Comparison of ENCODE assay signal across 8 mouse cellular contexts in the genomic region with DNA sequence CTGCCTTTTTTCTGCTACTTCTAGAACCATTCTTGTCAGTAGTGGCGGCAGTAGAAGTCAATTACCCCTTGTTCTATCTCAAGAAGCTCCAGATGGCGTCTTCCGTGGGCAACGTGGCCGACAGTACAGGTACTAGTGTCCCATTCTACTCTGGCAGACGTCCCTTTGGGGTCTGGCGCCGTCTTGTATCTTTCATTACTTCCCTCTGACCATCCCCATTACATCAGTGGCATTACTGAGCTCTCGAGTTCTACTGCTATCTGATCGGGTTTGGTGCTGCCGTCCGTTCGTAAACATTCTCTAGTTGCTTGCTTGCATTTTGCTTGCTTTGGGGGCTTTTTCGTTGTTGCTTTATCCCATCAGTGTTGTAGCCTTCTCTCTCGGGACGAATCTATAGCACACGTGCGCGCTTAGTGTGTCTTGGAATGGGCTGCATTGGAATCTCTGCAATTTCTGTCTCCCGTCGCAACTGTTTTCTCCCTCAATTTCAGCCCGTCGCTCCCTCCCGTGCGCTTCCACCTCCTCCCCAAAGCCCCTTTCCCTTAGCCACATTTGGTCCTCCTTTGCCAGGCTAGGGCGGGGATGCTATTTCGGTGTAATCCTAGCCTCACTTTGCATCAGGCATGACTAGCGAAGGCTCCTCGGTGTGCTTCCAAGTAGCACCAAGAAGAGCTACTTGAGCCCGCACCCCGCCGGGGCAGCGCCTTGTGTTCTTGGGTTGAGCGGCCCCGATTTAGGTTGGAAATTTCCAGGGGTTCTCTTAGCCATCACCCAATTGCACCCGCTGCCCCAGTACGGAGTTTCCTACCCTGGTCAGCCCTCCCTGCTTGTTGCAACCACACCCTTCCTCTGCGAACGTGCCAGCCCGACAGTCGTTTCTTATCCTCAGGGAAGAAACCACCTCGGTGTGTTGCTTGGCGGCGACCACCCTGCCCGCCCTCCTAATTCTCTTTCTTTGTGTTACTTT. TPM values are rescaled to one million over a fixed set of nuclear protein-coding genes. Genes with fewer than 3 reads are reported as not detected.
DNase-seq lines count a peak whose midpoint lies in the region; ATAC-seq lines count a peak whose summit lies in the region.

No protein-coding gene starts in this region.

- DNase-seq in A20 (ENCODE audit: low read depth, low spot score), result peak; percentile 41
- DNase-seq in adrenal gland, adult 8-10 months, result peak; percentile 24
- peak; percentile 33 for DNase-seq in embryonic facial prominence, embryonic 11.5 days (ENCODE audit: low spot score)
- DNase-seq in heart, adult 9 months (ENCODE audit: low spot score in 2 of 2), result peak; percentile 33 to 39
- peak; percentile 43 for DNase-seq in liver, embryonic 13.5 days
- peak; percentile 22 to 40 for DNase-seq in natural killer cell, adult 2 months (ENCODE audit: low spot score in 2 of 2)

- no peaks in the 10 kb centered on the region for H3K36me3 ChIP-seq in embryonic facial prominence, embryonic 11.5 days (replicated peaks; ENCODE audit: control insufficient read depth, insufficient read depth, low read depth, low read length)
- H3K36me3 ChIP-seq in kidney, embryonic 15.5 days, result peaks cover 8% of the 10 kb centered on the region; the same call in 1 of the 2 replicates
- peaks cover 15% of the 10 kb centered on the region for H3K36me3 ChIP-seq in liver, embryonic 13.5 days
- H3K36me3 ChIP-seq in stomach, embryonic 15.5 days, result no peaks in the 10 kb centered on the region

- H3K4me3 ChIP-seq in embryonic facial prominence, embryonic 11.5 days (ENCODE audit: low read depth, low read length), result peak overlapping the region; percentile 66
- H3K4me3 ChIP-seq in kidney, embryonic 15.5 days (replicated peaks), result peak overlapping the region; percentile 69
- H3K4me3 ChIP-seq in liver, embryonic 13.5 days (replicated peaks), result peak overlapping the region; percentile 79
- peak overlapping the region; percentile 64 for H3K4me3 ChIP-seq in stomach, embryonic 15.5 days (replicated peaks)

- peak overlapping the region; percentile 5; the same call in 1 of the 2 replicates for H3K4me2 ChIP-seq in embryonic facial prominence, embryonic 11.5 days (ENCODE audit: low read depth, low read length)
- H3K4me2 ChIP-seq in kidney, embryonic 15.5 days, result peak overlapping the region; percentile 57
- peak overlapping the region; percentile 64 for H3K4me2 ChIP-seq in liver, embryonic 13.5 days
- peak overlapping the region; percentile 49 for H3K4me2 ChIP-seq in stomach, embryonic 15.5 days

- peak overlapping the region; percentile 85 for H3K9ac ChIP-seq in embryonic facial prominence, embryonic 11.5 days (replicated peaks; ENCODE audit: low read length)
- H3K9ac ChIP-seq in kidney, embryonic 15.5 days, result peak overlapping the region; percentile 72
- H3K9ac ChIP-seq in liver, embryonic 13.5 days, result peak overlapping the region; percentile 89
- peak overlapping the region; percentile 63 for H3K9ac ChIP-seq in stomach, embryonic 15.5 days

- WGBS in embryonic facial prominence, embryonic 11.5 days, result 13% methylated on average over 45 of the region's 45 CpGs
- WGBS in kidney, embryonic 15.5 days, result 16% methylated on average over 45 of the region's 45 CpGs
- 11% methylated on average over 45 of the region's 45 CpGs for WGBS in liver, embryonic 13.5 days (ENCODE audit: insufficient replicate concordance)
- WGBS in stomach, embryonic 15.5 days, result 16% methylated on average over 45 of the region's 45 CpGs

- no peaks in the 10 kb centered on the region for H3K9me3 ChIP-seq in embryonic facial prominence, embryonic 11.5 days (replicated peaks; ENCODE audit: control insufficient read depth, low read length)
- no peaks in the 10 kb centered on the region for H3K9me3 ChIP-seq in kidney, embryonic 15.5 days (replicated peaks)
- no peaks in the 10 kb centered on the region for H3K9me3 ChIP-seq in liver, embryonic 13.5 days (replicated peaks)
- H3K9me3 ChIP-seq in stomach, embryonic 15.5 days, result no peaks in the 10 kb centered on the region

- H3K27ac ChIP-seq in embryonic facial prominence, embryonic 11.5 days (replicated peaks; ENCODE audit: low read depth, low read length), result peak overlapping the region; percentile 72
- peak overlapping the region; percentile 86 for H3K27ac ChIP-seq in kidney, embryonic 15.5 days
- peak overlapping the region; percentile 90 for H3K27ac ChIP-seq in liver, embryonic 13.5 days
- H3K27ac ChIP-seq in stomach, embryonic 15.5 days, result peak overlapping the region; percentile 64

- 0 out of 2 replicates have a peak, but pooled peaks cover 2% of the 10 kb centered on the region for H3K27me3 ChIP-seq in embryonic facial prominence, embryonic 11.5 days (ENCODE audit: control insufficient read depth, insufficient read depth, low read length)
- peaks cover 53% of the 10 kb centered on the region for H3K27me3 ChIP-seq in kidney, embryonic 15.5 days
- H3K27me3 ChIP-seq in liver, embryonic 13.5 days, result peaks cover 10% of the 10 kb centered on the region; the same call in 1 of the 2 replicates
- 0 out of 2 replicates have a peak, but pooled peaks cover 3% of the 10 kb centered on the region for H3K27me3 ChIP-seq in stomach, embryonic 15.5 days (replicated peaks)

- ATAC-seq in embryonic facial prominence, embryonic 11.5 days (replicated peaks; ENCODE audit: insufficient number of reproducible peaks, low FRiP score, low TSS enrichment, low read depth), result peak; percentile 57; the same call in 1 of the 2 replicates
- ATAC-seq in kidney, embryonic 15.5 days (replicated peaks; ENCODE audit: low FRiP score), result peak; percentile 61
- peak; percentile 83 for ATAC-seq in liver, embryonic 13.5 days (ENCODE audit: low read depth)
- ATAC-seq in stomach, embryonic 15.5 days (ENCODE audit: insufficient read depth, low FRiP score, low read depth), result peak; percentile 68

- H3K4me1 ChIP-seq in embryonic facial prominence, embryonic 11.5 days (ENCODE audit: control insufficient read depth, insufficient read depth, low read length), result no peaks in the 10 kb centered on the region
- H3K4me1 ChIP-seq in kidney, embryonic 15.5 days, result 0 out of 2 replicates have a peak, but pooled peaks cover 4% of the 10 kb centered on the region
- H3K4me1 ChIP-seq in liver, embryonic 13.5 days (replicated peaks), result peaks cover 14% of the 10 kb centered on the region
- H3K4me1 ChIP-seq in stomach, embryonic 15.5 days, result 0 out of 2 replicates have a peak, but pooled peaks cover 3% of the 10 kb centered on the region

RNA-seq across cellular contexts. Expression of a gene that starts 0.6 kb away (rescaled TPM):
- 100 to 1,000 TPM; 180 to 279 (median 225) TPM for total RNA-seq in adrenal gland, adult 8-10 months (2022)
- 225 and 231 TPM in 2 replicates for polyA plus RNA-seq in embryonic facial prominence, embryonic 11.5 days (2014; fragmentation: Nextera tagmentation; extraction: Ambion mirVana)
- 155 and 157 TPM in 2 replicates for polyA plus RNA-seq in kidney, embryonic 15.5 days (2015; fragmentation: Nextera tagmentation; extraction: Ambion mirVana)
- 44.1 and 54.1 TPM in 2 replicates for polyA plus RNA-seq in liver, embryonic 13.5 days (2015; fragmentation: Nextera tagmentation; extraction: Ambion mirVana)
- 132 and 136 TPM in 2 replicates for polyA plus RNA-seq in stomach, embryonic 15.5 days (2015; fragmentation: Nextera tagmentation; extraction: Ambion mirVana)

Comparison
In these comparisons a context has a peak if more than half of its experiments do, and no peak if none do; other contexts are left out.
1. Peak in every context shown above with its lines: DNase-seq, ATAC-seq, H3K4me3 ChIP-seq and H3K27ac ChIP-seq.
2. H3K4me2 ChIP-seq: peak in every context shown above with its lines; median percentile 64 in liver, embryonic 13.5 days; 57 in kidney, embryonic 15.5 days; 49 in stomach, embryonic 15.5 days; 5 in embryonic facial prominence, embryonic 11.5 days.